Mouse (Mus musculus): ENCODE data around the gene Trat1.

Trat1 gene

GRCm38 (mm10) chr16:48719679-48720078 is 52.1 kb downstream of the Trat1 start:
- DNase-seq (ENCODE audit: low spot score in 2 of 2), result no peak

- DNase-seq (ENCODE audit: low spot score in 2 of 2), result no peak
Observed at GRCm38 (mm10) chr16:48716343-48716742, 55.5 kb downstream of the Trat1 start.

- DNase-seq (ENCODE audit: low spot score in 2 of 2), result no peak
Observed at GRCm38 (mm10) chr16:48701896-48702295, 69.9 kb downstream of the Trat1 start.
